Mouse (Mus musculus) kidney, adult 2 months (tissue): ENCODE results near the gene Slc29a1. TPM values are rescaled to one million over a fixed set of nuclear protein-coding genes. Genes with fewer than 3 reads are reported as not detected.

Experiments used
- DNase-seq: peaks from one replicate; pipeline ENCODE4 v3.0.0; 2021
- H3K27ac ChIP-seq: fragments of 200-500 bp; 2 replicates; pipeline ENCODE4 v1.5.1; 2012; ENCODE audit warnings: low read depth, low read length, control low read depth, inconsistent platforms; ENCODE audit not compliant: insufficient read depth
- H3K27me3 ChIP-seq: fragments of 200-500 bp; replicated peaks from 2 replicates; pipeline ENCODE4 v1.6.1; 2012; ENCODE audit warnings: mild to moderate bottlenecking, moderate library complexity, low read length, inconsistent platforms; ENCODE audit not compliant: control insufficient read depth, insufficient read depth
- H3K36me3 ChIP-seq: fragments of 200-500 bp; 2 replicates; pipeline ENCODE4 v1.6.1; 2012; ENCODE audit warnings: mild to moderate bottlenecking, moderate library complexity, low read length, inconsistent platforms; ENCODE audit not compliant: control insufficient read depth, insufficient read depth
- H3K4me1 ChIP-seq: fragments of 200-500 bp; 2 replicates; pipeline ENCODE4 v1.6.1; 2011; ENCODE audit warnings: low read length; ENCODE audit not compliant: control insufficient read depth, insufficient read depth
- H3K4me3 ChIP-seq: fragments of 200-500 bp; 2 replicates; pipeline ENCODE4 v1.5.1; 2011; ENCODE audit warnings: mild to moderate bottlenecking, low read depth, low read length, control low read depth; ENCODE audit not compliant: insufficient read depth
- CTCF ChIP-seq: fragments of 200-500 bp; conservative IDR thresholded peaks from 2 replicates; pipeline ENCODE4 v1.5.1; 2011; ENCODE audit warnings: low read depth, mild to moderate bottlenecking, control low read depth, low read length, moderate library complexity, mixed read lengths; ENCODE audit not compliant: insufficient read depth, insufficient read length
- POLR2A ChIP-seq: fragments of 200-500 bp; IDR thresholded peaks from one replicate; pipeline ENCODE4 v1.6.1; 2011; ENCODE audit warnings: low read depth, low read length, control low read depth
- WGBS: fragments of 180-500 bp; shearing (Covaris S2); methylation state at CpG from one replicate; pipeline ENCODE4 v1.1.7; 2018; 5-methylcytosine and 5-hydroxymethylcytosine counted together
- polyA plus RNA-seq: library from polyadenylated mRNA; depleted of rRNA; stranded (reverse); fragments of >200 nt; gene quantifications from 2 replicates; pipeline ENCODE4 v1.2.3, GENCODE M21; 2012

Slc29a1 gene
- polyA plus RNA-seq, 1 experiment = 89.5 TPM

DNA sequence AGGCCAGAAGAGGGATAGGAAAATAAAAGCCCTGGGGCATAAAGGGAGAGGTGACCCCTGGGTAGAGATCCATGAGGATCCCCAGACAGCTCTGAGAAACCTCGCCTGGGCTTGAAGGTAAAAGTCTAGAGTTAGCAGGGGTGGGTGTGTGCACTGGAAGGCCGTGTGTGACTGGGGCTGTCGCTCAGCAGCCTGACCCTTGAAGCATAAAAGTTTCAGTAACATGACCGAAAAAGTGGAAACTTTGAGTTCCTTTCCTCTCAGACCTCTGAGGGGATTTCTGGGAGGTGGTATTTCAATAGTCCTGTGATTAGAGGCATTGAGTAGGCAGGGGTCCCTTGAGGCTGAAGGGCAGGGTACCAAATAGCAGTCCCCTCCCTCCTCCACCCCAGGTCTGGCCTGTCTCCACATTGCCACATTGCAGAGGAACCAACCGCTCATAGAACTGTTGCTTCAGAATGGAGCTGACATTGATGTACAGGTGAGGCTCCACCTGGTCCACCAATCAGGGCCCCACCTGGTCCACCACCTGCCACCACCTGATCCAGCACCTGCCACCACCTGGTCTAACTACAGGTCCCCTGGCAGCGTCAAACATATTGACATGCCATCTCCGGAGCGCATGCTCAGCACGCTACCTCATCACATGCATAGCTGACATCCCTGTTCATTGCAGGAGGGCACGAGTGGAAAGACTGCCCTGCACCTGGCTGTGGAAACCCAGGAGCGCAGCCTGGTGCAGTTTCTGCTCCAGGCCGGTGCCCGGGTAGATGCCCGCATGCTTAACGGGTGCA, 39.5 kb downstream of the Slc29a1 start:
- TF ChIP-seq CTCF (no peak), POLR2A (no peak)
- WGBS = 87% methylated on average over 15 of the region's 15 CpGs

GRCm38 (mm10) chr17:45557998-45558862, 41.2 kb downstream of the Slc29a1 start:
- 68% methylated on average over 16 of the region's 16 CpGs for WGBS

More for the DNA sequence above, 39.5 kb downstream of the Slc29a1 start:
- Histone ChIP-seq H3K27ac (no peak overlapping the region), H3K36me3 (no peaks in the 10 kb centered on the region), H3K27me3 (no peaks in the 10 kb centered on the region), H3K4me3 (no peak overlapping the region), H3K4me1 (peaks cover 7% of the 10 kb centered on the region)
- DNase-seq = no peak

GRCm38 (mm10) chr17:45557246-45557824, 42.1 kb downstream of the Slc29a1 start:
- H3K4me3 ChIP-seq = peak overlapping the region; percentile 83; the same call in 1 of the 2 replicates
- no peak for DNase-seq
- 65% methylated on average over 7 of the region's 7 CpGs for WGBS

More at GRCm38 (mm10) chr17:45557998-45558862, 41.2 kb downstream of the Slc29a1 start:
- Histone ChIP-seq H3K4me1 (peaks cover 7% of the 10 kb centered on the region), H3K36me3 (no peaks in the 10 kb centered on the region), H3K4me3 (no peak overlapping the region), H3K27ac (no peak overlapping the region), H3K27me3 (no peaks in the 10 kb centered on the region)
- TF ChIP-seq CTCF (no peak), POLR2A (no peak)
- no peak for DNase-seq

GRCm38 (mm10) chr17:45556514-45557245, 42.7 kb downstream of the Slc29a1 start:
- Histone ChIP-seq H3K27me3 (no peaks in the 10 kb centered on the region), H3K27ac (0 out of 2 replicates have a peak overlapping the region, but pooled peaks have one; percentile 19), H3K4me1 (peaks cover 7% of the 10 kb centered on the region), H3K36me3 (no peaks in the 10 kb centered on the region), H3K4me3 (peak overlapping the region; percentile 83)
- DNase-seq = no peak
- WGBS = 78% methylated on average over 3 of the region's 3 CpGs
- TF ChIP-seq CTCF (no peak), POLR2A (no peak)

More at GRCm38 (mm10) chr17:45557246-45557824, 42.1 kb downstream of the Slc29a1 start:
- Histone ChIP-seq H3K27ac (no peak overlapping the region), H3K36me3 (no peaks in the 10 kb centered on the region), H3K27me3 (no peaks in the 10 kb centered on the region), H3K4me1 (peaks cover 7% of the 10 kb centered on the region)
- TF ChIP-seq CTCF = no peak
- no peak for TF ChIP-seq POLR2A

DNA sequence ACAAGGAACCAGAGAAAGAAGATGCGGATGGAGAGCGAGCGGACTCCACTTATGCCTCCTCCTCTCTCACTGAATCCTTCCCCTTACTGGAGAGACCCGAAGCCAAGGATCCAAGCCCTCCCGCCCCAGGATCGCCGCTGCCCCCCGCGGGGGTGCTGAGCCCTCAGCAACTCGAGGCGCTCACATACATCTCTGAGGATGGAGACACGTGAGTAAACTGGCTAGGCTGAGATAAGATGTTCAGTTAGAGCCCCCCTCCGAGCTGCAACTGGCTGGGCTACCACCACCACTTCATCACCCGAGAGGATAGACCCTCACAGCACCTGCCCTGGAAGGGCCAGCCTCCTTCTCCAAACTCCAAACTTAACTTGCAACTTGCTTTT, 43.3 kb downstream of the Slc29a1 start:
- TF ChIP-seq CTCF (no peak), POLR2A (no peak)
- Histone ChIP-seq H3K36me3 (no peaks in the 10 kb centered on the region), H3K4me3 (peak overlapping the region; percentile 83), H3K27ac (no peak overlapping the region), H3K27me3 (no peaks in the 10 kb centered on the region), H3K4me1 (peaks cover 7% of the 10 kb centered on the region)
- DNase-seq = no peak
- WGBS = 4% methylated on average over 14 of the region's 14 CpGs

GRCm38 (mm10) chr17:45555452-45556106, 43.8 kb downstream of the Slc29a1 start, which contains the start of gene Nfkbie:
Nfkbie (plus strand) TSS chr17:45555703.
- Histone ChIP-seq H3K36me3 (no peaks in the 10 kb centered on the region), H3K4me1 (peaks cover 7% of the 10 kb centered on the region), H3K4me3 (peak within 1 kb of the TSS; percentile 83), H3K27me3 (no peaks in the 10 kb centered on the region), H3K27ac (peak within 1 kb of the TSS; percentile 24; the same call in 1 of the 2 replicates)
- TF ChIP-seq CTCF = no peak
- peak; percentile 42 for TF ChIP-seq POLR2A
- DNase-seq = peak; percentile 97
- under 1% methylated on average over 45 of the region's 45 CpGs for WGBS
